Mouse (Mus musculus): ENCODE measurements around the gene Bbox1.

Gene Bbox1

DNA sequence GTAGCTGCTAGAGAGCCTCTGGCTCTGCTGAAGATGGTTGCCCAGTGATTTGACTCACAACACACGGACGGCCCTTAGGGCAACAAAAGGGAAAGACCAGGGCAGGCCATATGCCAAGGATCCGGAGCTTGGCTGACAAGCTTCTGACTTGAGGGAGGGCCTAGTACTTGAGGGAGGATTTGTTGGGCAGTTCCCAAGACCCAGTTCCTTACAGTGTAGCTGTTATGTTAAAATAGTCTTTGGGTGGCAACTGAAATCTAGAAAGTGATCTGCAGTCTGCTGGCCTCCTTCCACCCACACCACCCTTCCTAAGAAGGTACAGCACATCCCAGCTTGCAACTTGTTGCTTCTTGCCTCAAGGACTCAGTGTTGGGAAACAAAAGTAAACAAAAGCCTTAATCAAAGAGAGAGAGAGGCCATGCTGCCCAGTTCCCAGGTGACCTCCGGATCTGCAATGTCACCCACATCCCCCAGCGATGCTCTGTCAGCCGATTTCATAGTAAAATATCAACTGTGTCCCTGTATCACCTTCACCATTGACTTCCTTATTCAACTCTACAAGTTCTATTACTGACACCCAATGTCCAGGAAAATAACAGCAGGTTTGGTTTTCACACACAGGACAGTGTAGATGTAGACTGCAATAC is at the start of gene Bbox1:
Bbox1 (minus strand) TSS at position 52 of the 647 bp plus-strand sequence.
- DNase-seq (ENCODE audit: extremely low spot score, low spot score), result no peak

DNA sequence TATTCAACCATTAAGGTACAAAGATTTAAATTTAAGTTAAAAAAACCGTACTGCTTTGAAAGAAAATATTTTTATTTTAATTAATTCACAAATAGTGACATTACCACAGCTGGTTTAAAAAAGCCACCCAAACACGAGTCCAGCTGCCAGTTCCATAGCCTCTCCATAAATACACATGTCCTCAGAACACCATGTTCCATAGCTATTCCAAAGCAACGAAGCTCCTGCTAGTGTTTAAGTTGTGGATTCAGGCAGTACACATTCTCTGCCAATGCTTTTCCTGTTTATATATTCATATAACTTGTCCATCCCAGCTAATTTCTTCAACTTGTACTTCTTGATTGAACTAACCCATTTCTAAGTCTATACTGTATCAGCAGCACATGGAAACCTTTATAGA is 49.5 kb upstream of the Bbox1 start:
- DNase-seq (ENCODE audit: extremely low spot score, low spot score), result no peak

DNA sequence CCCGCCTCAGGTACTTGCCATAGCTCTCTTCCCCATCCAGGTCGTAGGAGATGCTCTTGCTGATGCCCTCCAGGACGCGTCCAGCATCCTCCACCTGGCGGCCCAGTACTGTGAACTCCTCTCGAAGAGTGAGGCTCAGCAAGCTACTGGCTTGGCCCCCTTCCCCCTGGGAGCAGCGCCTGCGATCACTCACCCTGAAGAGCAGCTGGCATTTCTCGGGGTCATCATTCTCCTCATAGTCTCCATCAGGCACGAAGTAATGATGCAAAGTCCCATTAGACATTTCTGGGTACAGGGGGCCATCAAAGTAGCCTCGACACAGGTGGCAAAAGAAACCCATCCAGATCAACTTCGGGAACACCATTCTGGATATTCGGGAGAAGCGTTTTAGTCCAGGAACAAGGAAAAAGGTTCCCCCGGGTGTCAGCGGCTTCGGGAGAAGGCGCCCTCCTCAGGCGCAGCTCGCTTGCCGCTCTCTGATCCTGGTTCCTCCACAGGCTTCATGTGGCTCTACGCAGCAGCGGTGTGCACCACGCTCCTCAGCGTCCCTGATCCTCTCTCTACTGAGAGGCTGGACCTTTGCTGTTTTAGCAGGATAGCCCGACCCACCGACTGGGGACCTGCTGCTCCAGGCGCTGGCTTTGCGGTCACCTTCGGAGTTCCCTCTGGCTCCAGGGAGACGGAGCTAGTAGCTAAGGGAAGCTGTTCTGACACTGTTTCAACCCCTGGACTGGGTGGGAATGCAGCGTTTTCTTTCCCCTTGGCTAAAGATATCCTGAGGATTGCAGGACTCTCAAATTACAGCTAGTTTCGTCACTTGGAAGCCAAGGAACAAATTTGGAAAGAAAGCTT is 48.3 kb upstream of the Bbox1 start, which contains the start of gene Fibin:
Fibin (minus strand) TSS at position 752 of the 852 bp plus-strand sequence.
- peak; percentile 72 for DNase-seq (ENCODE audit: extremely low spot score, low spot score)

DNA sequence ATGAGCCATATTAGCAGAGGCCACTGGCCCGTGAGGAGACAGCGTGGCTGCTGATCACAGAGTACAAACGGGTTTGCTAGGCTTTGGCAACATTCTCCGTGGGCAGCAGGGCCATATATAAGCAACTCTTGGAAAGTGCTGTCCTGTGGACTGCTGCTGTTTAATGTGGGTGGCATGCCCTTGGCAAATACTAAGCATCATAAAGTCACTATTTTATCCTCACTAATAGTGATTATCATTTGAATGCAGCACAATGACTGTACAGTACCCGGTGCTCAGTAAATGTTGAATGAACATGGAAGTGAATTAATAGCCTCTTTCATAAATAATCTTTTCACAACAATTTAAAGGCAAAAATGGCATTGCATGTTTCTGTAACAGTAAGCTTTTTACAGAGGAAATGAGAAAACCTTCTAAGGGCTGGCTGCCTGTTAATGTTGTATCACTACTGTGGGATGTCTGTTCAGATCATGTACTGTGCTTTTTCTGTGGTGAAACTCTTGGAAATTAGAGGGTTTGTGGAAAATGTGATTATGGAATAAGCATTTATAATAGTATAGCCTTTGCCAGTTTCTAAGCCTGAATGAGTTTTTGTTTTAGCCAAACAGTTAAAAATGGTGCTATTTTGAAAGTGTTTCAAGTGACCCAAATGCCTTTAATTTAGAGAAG is 39.1 kb upstream of the Bbox1 start:
- no peak for DNase-seq (ENCODE audit: extremely low spot score, low spot score)

DNA sequence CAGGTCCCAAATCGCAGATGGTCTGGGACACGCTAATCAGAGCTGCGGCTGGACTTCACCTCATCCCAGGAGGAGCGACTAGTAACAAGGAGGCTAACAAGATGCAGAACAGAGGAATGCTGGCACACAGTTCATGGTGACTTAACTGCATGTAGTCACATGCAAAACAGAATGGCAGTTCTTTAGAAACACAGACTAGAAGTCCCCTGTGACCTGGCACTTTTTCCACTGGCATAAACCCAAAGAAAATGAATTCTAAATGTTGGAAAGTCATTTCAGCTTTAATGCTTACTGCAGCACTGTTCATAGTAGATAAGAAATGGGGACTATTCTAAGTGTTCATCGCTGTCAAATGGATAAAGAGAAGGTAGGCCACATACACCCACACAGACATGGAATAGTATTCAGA is 37.5 kb upstream of the Bbox1 start:
- DNase-seq (ENCODE audit: extremely low spot score, low spot score), result no peak

DNA sequence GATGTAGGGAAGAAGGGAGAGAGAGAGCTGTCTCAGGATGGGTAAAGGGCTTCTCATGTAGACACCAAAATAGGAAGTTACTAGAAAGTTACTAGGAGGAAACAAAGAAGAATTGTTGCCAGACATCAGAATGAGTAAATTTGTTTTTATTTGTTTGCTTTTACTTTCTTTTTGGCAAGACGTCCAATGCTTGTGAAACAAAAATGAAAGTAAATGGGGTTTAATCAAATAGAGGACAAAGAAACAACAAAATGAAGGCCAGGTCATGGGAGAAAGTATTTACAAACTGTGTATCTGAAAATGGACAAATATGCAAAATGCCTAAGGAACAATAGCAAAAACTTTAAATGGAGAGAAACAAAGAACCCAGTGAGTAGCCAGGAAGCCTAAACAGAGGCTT is 37.0 kb upstream of the Bbox1 start:
- DNase-seq (ENCODE audit: extremely low spot score, low spot score), result no peak

DNA sequence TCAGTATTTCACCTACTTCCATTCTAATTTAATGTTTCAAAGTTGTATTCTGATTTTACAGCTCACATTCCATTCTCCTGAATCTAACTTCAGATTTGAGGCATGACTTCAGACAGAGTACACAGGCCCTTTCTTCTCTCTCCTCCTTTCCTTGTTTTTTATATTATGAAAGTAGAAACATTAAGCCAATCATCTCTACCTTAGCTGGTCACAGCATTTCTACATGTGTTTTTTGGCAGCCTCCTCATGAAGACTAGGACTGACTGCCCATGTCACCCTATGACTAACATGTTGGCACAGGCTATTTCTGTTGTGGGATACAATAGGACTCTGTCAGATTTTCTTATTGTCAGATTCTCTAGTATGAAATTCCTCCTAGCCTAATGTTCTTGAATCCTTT is 14.6 kb upstream of the Bbox1 start:
- DNase-seq (ENCODE audit: extremely low spot score, low spot score), result no peak

DNA sequence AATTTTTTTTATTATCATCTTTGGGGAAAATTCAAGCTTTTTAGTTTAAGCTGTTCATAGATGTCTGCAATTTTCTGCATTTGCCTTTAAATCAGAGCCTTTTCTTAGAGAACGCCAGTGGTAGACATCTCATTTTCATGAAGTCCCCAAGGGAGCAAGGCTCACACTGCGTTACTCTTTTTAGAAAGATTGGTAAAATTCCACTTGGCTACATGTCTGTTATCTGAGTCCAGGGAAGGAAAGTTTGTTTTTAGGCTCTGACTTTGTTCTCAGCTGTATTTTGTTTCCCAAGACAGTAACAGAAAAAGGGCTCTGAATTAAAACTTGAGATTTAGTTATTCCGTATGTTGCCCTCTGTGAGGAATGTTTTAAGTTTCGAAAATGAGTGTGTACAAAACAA is 5.6 kb upstream of the Bbox1 start:
- no peak for DNase-seq (ENCODE audit: extremely low spot score, low spot score)

DNA sequence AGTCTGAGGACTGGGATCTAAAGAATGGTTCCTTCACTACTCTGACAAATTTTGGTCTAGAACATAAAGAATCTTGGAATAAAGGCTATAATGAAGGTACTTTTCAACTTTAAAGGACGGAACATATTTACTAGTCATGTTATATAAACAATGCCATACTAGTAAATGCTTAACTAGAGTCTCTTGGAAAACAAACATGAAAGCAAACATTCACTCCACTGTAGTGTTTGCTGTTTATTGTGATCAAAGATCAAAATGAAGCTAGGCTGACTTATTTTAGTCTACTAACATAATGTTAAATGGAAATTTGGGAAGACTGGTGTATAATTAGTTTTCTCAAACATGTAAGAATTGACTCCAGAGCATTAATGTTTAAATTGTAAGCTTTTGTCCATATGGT is 4.9 kb upstream of the Bbox1 start:
- no peak for DNase-seq (ENCODE audit: extremely low spot score, low spot score)

DNA sequence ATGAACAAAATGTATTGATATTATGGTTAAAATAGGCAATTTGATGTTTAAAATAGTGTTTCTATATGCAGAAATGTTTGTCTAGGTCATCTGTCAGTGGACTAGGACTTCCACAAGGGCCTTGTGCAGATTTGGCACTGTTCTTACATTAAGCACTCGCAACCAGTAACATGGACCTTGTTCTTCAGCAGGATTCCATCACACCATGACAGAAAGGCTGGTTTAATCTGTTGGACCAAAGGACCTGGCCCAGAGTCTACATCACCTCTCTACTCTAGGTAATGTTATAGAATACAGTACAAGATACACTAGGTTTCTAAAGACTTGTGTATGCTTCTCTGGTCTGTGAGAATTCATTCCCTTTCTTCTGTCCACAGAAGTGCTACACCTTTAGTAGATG is 4.4 kb upstream of the Bbox1 start:
- DNase-seq (ENCODE audit: extremely low spot score, low spot score), result no peak

DNA sequence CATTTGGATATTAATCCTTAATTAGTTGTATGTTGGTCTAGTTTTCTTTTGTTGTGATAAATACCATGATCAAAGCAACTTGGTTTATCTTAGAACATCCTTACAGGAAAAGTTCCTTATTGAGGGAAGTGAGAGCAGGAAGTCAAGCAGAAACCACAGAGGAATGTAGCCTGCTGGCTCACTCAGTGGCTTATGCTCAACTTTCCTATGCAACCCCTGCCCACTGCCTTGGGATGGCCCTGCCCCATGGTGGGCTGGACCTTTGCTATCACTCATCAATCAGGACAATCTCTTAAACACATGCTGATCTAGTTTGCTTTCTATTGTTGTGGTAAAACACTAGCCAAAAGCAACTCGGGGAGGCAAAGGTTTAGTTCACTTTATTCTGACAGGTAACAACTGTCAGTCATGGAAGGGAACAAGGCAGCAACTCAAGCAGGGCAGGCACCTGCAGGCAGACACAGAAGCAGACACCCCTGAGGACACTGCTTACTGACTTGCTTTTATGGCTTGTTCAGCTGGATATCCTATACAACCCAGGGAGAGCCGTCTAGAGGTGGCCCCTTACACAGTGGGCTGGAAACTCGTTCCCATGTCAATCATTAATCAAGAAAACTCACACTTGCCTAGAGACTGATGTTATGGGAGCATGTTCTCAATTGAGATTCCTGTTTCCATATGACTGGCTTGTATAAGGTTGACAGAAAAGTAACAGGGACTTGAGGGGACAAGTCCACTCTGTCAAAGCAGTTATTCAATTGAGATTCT is 1.9 kb upstream of the Bbox1 start:
- no peak for DNase-seq (ENCODE audit: extremely low spot score, low spot score)

DNA sequence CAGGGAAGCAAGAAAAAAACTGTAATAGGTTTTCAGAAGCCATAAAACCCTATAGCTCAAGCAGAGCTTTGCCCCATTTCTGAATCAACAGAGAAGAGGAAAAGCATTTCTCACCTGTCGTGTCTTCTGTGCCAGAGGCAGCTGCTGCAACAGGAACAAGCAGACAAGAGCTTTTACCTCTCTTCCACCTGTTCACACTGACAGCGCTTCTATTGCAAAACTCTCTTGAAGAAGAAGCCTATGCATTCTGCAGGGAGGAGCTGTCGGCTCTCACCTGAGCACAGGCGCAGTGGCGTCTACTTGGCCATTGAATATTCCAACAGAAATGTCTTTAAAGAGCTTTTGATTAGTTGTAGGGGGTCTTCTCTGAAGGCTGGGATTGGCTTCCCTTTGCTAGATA is 286 bp downstream of the Bbox1 start:
- DNase-seq (ENCODE audit: extremely low spot score, low spot score), result no peak

DNA sequence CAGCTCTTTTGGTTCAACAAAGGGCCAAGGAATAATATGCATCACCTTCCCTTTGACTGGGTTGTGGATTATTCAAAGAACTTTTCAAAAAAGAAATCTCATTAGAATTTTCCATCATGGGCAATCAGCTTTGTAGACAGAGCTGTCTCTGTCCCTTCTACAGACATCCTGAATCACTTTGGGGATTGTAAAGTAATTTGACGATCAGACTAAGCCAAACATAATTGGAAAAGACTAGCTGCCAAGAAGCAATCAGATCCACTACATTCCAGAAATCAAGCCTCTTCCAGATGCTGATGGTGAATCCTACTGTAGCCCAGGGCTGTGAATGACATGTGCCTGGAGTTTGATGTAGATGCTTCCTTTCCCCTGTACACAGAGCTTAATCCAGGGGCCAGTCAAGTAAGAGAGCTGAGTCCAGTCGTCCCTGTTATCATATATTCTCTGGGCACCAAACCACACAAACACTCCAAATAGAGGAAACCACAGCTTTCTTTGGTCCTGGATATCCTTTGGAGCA is 995 bp downstream of the Bbox1 start:
- no peak for DNase-seq (ENCODE audit: extremely low spot score, low spot score)

DNA sequence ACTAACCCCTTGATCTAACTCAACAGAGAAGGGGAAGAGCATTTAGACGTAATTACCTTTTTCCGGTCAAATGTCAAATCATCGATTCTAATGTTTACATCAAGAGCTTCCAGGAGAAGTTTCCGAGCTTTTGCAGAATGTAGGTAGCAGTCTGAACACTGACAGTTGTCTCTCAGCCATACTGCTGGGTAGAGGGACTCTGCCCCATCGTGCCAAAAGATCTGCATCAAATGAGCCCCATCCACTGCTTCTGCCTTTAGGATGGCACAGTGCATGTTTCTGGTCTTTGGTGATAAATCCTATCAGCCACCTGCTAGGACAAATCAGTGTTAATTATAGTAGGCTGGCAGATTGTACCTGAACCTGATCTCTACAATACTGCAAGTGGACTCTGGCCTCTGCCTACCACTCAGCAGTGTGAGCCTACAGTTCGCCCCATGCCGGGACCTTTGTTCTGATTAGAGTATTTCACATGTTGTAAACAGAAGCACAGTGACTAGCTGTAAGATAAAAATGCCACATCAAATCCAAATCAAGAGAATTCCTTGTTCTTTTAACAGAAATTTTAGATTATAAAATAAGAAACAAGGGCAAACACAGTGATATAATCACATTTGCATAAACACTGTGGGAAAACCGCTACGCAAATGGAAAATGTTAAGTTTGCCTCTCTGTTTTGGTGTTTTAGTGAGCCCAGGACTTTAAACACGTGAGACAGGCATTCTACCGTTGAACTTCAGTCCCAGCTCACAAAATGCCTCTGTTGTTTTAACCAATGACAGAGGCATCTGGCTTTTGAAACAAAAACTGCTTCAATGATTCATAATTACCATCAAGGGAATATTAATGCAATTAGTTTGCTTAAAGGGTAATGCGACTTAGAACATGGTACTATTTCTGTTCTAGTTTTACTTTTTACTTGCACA is 8.7 kb downstream of the Bbox1 start:
- no peak for DNase-seq (ENCODE audit: extremely low spot score, low spot score)

DNA sequence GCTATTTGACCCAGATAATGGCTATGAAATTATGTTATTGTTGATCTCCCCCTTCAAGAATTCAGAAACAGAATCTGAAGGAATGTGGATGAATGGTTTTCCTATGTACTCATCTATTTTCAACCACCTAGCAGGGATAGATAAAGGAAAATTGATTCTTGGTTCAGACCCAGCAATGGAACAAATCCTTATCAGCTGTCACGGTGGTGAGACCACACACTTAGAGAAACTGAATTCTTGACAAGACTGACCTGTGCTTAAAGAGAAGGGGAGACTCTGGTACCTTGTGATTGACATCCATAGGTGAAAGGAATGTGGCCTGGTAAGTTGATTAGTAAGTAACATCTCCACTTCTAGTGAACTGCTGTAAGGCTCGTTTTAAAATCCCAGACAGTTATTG is 12.1 kb downstream of the Bbox1 start:
- DNase-seq (ENCODE audit: extremely low spot score, low spot score), result no peak

DNA sequence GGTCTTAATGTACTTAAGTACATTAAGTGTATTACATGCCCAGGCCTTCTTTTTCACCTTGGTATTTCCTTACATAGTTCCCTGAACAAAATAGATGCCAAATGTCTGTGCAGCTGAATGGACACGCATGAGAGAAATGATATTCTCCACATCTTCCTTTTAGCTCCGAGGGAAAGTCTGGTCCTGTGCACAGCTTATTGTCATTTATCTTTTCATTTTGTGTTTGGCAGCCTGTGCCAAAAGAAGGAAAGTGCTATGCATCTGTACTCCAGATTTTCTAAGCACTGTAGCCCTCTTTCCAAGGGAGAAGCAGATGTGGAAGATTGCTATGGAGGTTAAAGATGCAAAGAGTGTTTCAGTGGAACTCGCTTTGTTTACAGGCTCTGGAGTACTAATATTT is 13.0 kb downstream of the Bbox1 start:
- DNase-seq (ENCODE audit: extremely low spot score, low spot score), result no peak

DNA sequence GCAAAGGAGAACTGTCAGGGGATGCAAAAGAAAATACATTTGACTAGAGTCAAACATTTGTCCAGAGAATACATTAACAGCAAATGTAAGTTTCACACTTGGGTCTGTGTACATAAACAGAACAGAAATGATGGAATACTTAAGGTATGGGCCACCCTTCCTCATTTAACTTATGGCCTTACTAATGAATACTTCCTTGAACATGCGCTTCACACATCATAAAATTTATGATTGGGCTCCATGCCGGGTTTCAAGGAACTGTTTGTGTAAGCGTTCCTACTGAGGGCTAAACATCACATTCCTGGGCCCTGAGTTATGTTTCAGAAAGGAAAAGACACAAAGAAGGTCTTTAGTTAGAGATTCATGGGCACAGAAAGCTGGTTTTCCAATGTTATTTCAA is 19.4 kb downstream of the Bbox1 start:
- DNase-seq (ENCODE audit: extremely low spot score, low spot score), result no peak

DNA sequence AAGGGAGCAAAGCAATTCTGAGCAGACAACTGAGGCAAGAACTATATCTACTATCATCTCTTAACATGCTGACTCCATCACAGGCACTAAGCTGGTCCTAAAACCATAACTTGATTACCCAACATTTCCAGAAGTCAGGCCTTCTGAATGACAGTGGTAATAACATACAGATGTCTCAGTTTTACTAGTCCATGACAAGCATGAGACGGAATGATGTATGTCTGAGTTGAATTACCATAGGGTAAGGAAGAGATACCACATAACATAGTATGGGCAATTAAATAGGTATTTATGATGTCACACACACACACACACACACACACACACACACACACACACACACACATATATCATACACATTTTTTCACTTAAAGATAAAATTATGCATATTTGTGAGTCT is 26.4 kb downstream of the Bbox1 start:
- no peak for DNase-seq (ENCODE audit: extremely low spot score, low spot score)

DNA sequence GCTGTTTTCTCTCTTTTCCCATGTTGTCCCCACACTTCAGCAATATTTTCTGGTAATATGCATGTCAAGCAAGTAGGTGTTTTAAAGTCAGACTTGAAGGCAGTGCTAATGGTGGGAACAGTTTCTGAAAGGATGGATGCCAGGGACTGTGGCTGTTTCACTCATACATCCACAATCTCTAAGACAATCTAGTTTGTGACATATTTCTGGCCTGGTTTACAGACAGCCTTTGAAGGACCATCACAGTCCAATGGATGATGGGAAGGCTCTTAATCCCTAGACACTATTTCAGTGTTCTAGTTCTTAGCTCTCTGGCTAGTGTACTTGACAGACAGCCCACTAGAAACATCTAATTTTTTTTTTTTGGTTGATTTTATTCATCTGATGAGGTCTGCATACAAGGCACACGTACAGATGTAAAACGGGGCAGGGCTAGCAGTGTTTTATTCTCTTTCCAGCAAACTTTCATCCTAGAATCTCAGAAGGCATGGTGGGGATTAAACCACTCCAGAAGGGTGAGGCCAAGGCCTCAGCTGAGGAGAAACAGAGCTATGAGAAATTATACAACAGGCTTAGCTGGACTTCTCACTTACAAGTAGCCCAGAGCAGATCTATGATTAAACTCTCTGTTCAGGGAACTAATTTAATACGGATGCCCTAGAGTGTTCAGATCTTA is 28.4 kb downstream of the Bbox1 start:
- DNase-seq (ENCODE audit: extremely low spot score, low spot score), result no peak

DNA sequence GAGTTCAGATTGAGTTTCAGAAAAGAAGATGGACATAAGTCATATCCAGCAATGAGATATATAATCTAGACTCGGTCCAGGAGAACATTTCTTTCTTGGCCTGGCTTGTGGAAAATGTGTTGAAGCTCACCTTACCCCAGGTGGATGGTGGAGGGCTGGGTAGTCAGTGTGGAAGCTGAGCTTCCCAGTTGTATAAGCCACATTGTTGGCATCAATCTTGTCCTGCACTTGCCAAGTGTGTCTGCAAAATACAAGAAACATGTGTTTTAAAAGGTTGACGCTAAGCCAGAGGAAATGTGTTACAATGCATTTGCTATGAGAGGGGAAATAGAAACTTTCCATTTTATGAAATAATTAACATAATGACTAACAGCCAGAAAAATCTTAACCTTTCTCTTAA is 38.9 kb downstream of the Bbox1 start:
- no peak for DNase-seq (ENCODE audit: extremely low spot score, low spot score)

Data from neural tube, embryonic 10.5 days (tissue).